Mouse (Mus musculus): ENCODE results near the gene Acyp2. TPM values are rescaled to one million over a fixed set of nuclear protein-coding genes. Genes with fewer than 3 reads are reported as not detected.

Acyp2 gene
- total and polyA plus RNA-seq, 3 experiments, result 7.9 to 29.0 TPM; not detected in 1

GRCm38 (mm10) chr11:30578931-30579330 lies 70.5 kb downstream of the Acyp2 start:
- no peaks in the 10 kb centered on the region; the same call in 1 of the 2 replicates for H3K79me2 ChIP-seq (ENCODE audit: control insufficient read depth, insufficient read depth, low read length, poor library complexity)
- no peak overlapping the region for H3K4me3 ChIP-seq (ENCODE audit: control insufficient read depth in 1 of 2, insufficient read depth in 1 of 2, low read depth in 2 of 2, low read length in 2 of 2)
- H3K4me1 ChIP-seq (ENCODE audit: control insufficient read depth in 1 of 2, insufficient read depth in 2 of 2, low read length in 2 of 2), result peaks cover 0 to 5% of the 10 kb centered on the region in 2 experiments; a peak in 1 of 4 replicates
- no peak overlapping the region for H3K27ac ChIP-seq (ENCODE audit: control insufficient read depth, low read depth, low read length)
- DNase-seq (ENCODE audit: low read depth, low spot score), result no peak
- H3K9ac ChIP-seq (ENCODE audit: control insufficient read depth, low read depth, low read length, poor library complexity, severe bottlenecking), result no peak overlapping the region
- H3K9me3 ChIP-seq (replicated peaks; ENCODE audit: insufficient read depth, low read length), result no peaks in the 10 kb centered on the region
- H3K27me3 ChIP-seq (ENCODE audit: control insufficient read depth in 1 of 2, insufficient read depth in 2 of 2, low read length in 2 of 2), result no peaks in the 10 kb centered on the region
- H3K36me3 ChIP-seq (ENCODE audit: control insufficient read depth in 1 of 2, insufficient read depth in 2 of 2, low read length in 2 of 2), result no peaks in the 10 kb centered on the region
- TF ChIP-seq TAL1 (IDR thresholded peaks at IDR 0.05; ENCODE audit: low read length) (no peak), ZC3H11A (IDR thresholded peaks at IDR 0.05; ENCODE audit: low read depth, low read length) (no peak), MAX (IDR thresholded peaks at IDR 0.05; ENCODE audit: low read length) (no peak), CTCF (IDR thresholded peaks at IDR 0.05 in 2 of 3, conservative IDR thresholded peaks at IDR 0.05 in 1 of 3; ENCODE audit: control insufficient read depth in 1 of 3, insufficient read depth in 1 of 3, low read depth in 2 of 3, low read length in 3 of 3, poor library complexity in 1 of 3, severe bottlenecking in 1 of 3) (no peak), NRF1 (IDR thresholded peaks at IDR 0.05; ENCODE audit: insufficient read depth, low read depth, low read length, poor library complexity, severe bottlenecking) (no peak), POLR2A (IDR thresholded peaks at IDR 0.05; ENCODE audit: control insufficient read depth in 1 of 2, insufficient read depth in 1 of 2, low read depth in 1 of 2, low read length in 2 of 2, poor library complexity in 1 of 2) (no peak), HCFC1 (IDR thresholded peaks at IDR 0.05; ENCODE audit: low read depth, low read length) (no peak), ZNF384 (IDR thresholded peaks at IDR 0.05; ENCODE audit: low read depth, low read length) (no peak), POLR2AphosphoS5 (IDR thresholded peaks at IDR 0.05; ENCODE audit: borderline replicate concordance, low read depth, low read length) (no peak), USF1 (IDR thresholded peaks at IDR 0.05; ENCODE audit: low read depth, low read length) (no peak), MEF2A (IDR thresholded peaks at IDR 0.05; ENCODE audit: extremely low read depth, insufficient replicate concordance, low read depth, low read length, poor library complexity, severe bottlenecking) (no peak), MYB (IDR thresholded peaks at IDR 0.05; ENCODE audit: low read depth, low read length) (no peak)

- Histone ChIP-seq H3K9me3 (replicated peaks; ENCODE audit: insufficient read depth, low read length) (no peaks in the 10 kb centered on the region), H3K4me3 (ENCODE audit: control insufficient read depth in 1 of 2, insufficient read depth in 1 of 2, low read depth in 2 of 2, low read length in 2 of 2) (no peak overlapping the region), H3K9ac (ENCODE audit: control insufficient read depth, low read depth, low read length, poor library complexity, severe bottlenecking) (no peak overlapping the region), H3K36me3 (ENCODE audit: control insufficient read depth in 1 of 2, insufficient read depth in 2 of 2, low read length in 2 of 2) (no peaks in the 10 kb centered on the region), H3K79me2 (ENCODE audit: control insufficient read depth, insufficient read depth, low read length, poor library complexity) (no peaks in the 10 kb centered on the region), H3K4me1 (ENCODE audit: control insufficient read depth in 1 of 2, insufficient read depth in 2 of 2, low read length in 2 of 2) (no peaks in the 10 kb centered on the region), H3K27me3 (ENCODE audit: control insufficient read depth in 1 of 2, insufficient read depth in 2 of 2, low read length in 2 of 2) (no peaks in the 10 kb centered on the region), H3K27ac (ENCODE audit: control insufficient read depth, low read depth, low read length) (no peak overlapping the region)
- TF ChIP-seq JUND (IDR thresholded peaks at IDR 0.05; ENCODE audit: low read depth, low read length), result no peak
- no peak for TF ChIP-seq RAD21 (IDR thresholded peaks at IDR 0.05; ENCODE audit: low read depth, low read length)
- TF ChIP-seq SMC3 (IDR thresholded peaks at IDR 0.05; ENCODE audit: low read depth, low read length), result no peak
- no peak for TF ChIP-seq MYC (IDR thresholded peaks at IDR 0.05; ENCODE audit: low read depth, low read length)
- no peak for TF ChIP-seq BHLHE40 (IDR thresholded peaks at IDR 0.05; ENCODE audit: borderline replicate concordance, low read depth, low read length)
- no peak for TF ChIP-seq CTCF (IDR thresholded peaks at IDR 0.05 in 2 of 3, conservative IDR thresholded peaks at IDR 0.05 in 1 of 3; ENCODE audit: control insufficient read depth in 1 of 3, insufficient read depth in 1 of 3, low read depth in 2 of 3, low read length in 3 of 3, poor library complexity in 1 of 3, severe bottlenecking in 1 of 3)
- no peak for TF ChIP-seq TAL1 (IDR thresholded peaks at IDR 0.05; ENCODE audit: low read length)
- TF ChIP-seq KAT2A (conservative IDR thresholded peaks at IDR 0.05; ENCODE audit: low read depth, low read length), result no peak
- TF ChIP-seq NRF1 (IDR thresholded peaks at IDR 0.05; ENCODE audit: insufficient read depth, low read depth, low read length, poor library complexity, severe bottlenecking), result no peak
- no peak for TF ChIP-seq MAFK (IDR thresholded peaks at IDR 0.05; ENCODE audit: borderline replicate concordance, low read depth, low read length)
- TF ChIP-seq CHD2 (IDR thresholded peaks at IDR 0.05; ENCODE audit: low read length), result no peak
- TF ChIP-seq POLR2AphosphoS5 (IDR thresholded peaks at IDR 0.05; ENCODE audit: borderline replicate concordance, low read depth, low read length), result no peak
- no peak for TF ChIP-seq E2F4 (IDR thresholded peaks at IDR 0.05; ENCODE audit: borderline replicate concordance, low read depth, low read length)
- DNase-seq (ENCODE audit: low read depth, low spot score), result no peak
These were observed 76.5 kb downstream of the Acyp2 start for GRCm38 (mm10) chr11:30572790-30573395.

Measured in MEL (cell line).